Mouse (Mus musculus) testis, postnatal 10 days (tissue): ENCODE measurements around the gene Nsd2.
"Not testable (repeated sequence)": the region's sequence is repeated elsewhere in the genome, so short reads cannot be mapped to it uniquely, and the experiment has no call there.

Experiments used
- DNase-seq: peaks from one replicate; pipeline ENCODE4 v3.0.0; 2021; ENCODE audit warnings: low spot score

Gene Nsd2

DNA sequence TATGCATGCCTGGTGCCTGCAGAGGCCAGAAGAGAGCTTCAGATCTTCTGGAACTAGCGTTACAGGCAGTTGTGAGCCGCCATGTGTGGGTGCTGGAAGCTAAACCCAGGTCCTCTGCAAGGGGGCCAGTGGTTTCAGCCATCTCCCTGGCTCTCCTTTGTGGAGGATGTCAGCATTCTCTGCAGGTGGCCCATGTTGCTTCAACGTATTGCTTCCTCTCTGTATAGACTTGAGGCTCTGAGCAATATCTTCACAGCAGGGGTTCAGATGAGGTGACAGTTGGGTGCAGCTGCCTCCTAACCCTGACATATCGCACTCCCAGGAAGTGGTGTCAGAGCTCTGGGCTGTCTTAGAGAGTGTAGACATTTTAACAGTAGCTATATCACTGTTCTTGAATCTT is 30.9 kb downstream of the Nsd2 start:
- no peak for DNase-seq

DNA sequence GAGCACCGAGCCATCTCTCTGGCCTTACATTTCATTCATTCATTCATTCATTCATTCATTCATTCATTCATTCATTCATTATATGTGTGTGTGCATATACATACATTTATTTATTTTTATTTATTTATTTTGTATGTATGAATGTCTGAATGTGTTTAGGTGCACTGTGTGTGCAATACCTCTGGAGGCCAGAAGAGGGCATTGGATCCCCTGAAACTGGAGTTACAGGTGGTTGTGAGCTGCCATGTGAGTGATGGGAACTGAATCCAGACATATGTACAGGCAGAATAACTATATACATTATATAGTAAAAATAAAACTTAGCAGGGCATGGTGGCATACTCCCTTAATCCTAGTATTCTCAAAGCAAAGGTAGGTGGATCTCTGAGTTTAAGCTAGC is 32.6 kb downstream of the Nsd2 start:
- DNase-seq = no peak

DNA sequence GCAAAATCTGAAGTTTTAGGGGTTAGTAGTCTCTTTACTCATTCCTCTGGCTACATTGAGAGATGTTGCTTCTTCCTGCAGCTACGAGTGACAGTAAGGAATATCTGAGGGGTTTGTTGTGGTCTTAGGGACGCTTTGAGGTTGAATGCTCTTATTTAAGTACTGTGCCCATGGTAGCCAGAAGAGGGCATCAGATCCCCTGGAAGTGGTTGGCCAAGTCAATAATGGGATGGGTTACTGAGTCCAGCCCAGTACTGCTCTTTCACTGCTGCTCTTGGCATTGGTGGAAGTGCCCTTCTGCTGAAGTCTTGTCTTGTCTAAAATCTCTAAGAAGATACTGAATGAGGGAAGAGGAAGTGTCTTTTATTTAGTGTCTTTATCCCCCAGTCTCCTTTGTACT is 33.5 kb downstream of the Nsd2 start:
- no peak for DNase-seq

DNA sequence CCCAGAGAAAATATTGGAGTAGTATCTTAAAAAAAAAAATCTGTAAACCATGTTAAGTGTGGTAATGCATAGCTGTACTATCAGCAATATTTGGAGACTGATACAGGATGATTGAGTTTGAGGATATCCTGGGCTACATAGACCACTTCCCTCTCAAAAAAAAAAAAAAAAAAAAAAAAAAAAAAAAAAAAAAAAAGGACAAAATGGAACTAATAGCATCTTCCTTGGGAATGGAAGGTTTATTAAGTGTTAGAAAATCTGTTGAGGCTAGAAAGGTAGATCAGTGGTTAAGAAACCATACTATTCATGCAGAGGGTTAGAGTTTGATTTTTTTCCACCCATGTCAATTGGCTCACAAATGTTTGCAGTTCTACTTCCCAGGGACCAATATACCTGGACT is 37.2 kb downstream of the Nsd2 start:
- no peak for DNase-seq

DNA sequence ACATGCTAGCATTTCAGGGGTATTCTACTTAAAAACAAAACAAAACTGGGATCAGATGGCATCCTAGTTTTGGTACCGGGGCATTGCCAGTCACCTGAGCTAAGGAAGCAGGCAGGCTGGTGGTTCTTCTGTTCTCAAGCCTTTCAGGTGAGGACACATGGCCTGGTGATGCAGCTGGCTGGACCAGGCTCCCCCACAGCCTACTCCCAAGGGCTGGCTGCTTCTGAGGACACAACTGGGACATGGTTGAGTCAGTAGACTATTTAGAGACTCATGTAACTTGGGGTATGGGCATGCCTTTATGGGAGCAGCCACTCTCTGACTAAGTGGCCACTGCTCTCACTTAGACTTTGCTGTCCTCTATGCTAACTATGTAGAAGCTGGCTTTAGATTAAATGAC is 54.9 kb downstream of the Nsd2 start:
- no peak for DNase-seq

DNA sequence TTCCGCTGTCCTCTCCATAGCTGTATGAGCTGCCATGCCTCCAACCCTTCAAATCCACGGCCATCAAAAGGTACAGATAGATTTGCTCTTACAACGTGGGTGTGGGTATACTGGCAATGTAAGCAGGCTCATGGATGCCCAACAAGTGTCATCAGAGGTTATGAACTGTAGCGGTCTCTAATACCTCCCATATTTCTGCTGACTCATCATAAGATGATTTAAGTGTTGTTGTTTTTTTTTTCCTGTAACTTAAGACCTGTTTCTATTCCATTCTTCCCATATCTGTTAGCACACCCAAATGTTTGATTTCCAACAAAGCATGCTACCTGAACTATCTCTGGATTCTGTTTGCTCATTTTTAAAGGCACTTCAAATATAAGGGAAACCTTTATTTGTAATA is 60.6 kb downstream of the Nsd2 start:
- DNase-seq = no peak

DNA sequence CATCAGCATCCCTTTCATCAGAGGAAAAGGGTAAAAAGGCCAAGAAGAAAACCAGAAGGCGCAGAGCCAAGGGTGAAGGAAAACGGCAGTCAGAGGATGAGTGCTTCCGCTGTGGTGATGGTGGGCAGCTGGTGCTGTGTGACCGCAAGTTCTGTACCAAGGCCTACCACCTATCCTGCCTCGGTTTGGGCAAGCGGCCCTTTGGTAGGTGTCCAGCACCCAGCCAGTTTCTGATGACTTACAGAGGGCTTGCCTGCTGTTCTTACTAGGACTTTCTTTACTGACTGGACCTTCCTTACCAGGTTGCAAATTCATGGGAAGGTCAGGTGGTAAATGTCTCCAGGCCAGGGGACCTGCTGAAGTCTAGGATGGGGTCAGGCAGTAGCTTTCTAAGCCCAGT is 72.9 kb downstream of the Nsd2 start:
- DNase-seq = peak; percentile 41

DNA sequence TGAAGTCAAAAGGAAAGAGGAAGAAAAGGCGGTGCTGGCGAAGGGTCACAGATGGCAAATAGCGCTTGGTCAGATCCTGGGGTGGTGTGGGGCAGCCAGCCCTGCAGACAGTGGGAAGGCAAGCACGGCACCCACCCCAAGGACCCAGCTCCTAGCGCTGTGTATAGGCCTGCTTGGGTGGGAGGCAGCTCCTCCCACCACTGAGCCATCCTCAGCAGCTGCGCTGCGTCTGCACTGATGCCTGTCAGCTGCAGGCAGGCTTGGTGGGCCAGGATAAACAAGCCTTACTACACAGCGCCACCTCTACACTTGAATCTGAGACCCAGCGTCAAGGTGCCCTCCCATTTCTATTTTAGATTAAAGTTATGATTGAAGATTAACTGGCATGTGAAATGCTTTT is 74.6 kb downstream of the Nsd2 start:
- peak; percentile 34 for DNase-seq

DNA sequence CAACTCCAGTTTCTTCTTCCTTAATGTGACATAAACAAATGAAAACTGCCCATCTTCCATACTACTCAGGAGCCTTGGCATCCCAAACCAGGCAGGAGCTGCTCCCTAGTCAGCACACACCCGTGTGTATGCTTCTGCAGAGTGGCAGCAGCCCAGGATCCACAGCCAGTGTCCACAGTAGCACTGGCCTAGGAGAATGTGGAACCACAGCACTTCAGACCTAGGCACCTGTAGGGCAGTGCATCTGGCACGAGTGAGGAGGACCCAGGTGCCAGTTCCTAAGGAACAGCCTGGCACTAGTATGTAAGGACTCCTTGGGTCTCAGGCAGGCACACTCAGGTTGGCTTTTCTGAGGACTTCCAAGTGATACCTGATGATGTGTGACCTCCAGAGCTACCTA is 76.6 kb downstream of the Nsd2 start:
- peak; percentile 34 for DNase-seq

DNA sequence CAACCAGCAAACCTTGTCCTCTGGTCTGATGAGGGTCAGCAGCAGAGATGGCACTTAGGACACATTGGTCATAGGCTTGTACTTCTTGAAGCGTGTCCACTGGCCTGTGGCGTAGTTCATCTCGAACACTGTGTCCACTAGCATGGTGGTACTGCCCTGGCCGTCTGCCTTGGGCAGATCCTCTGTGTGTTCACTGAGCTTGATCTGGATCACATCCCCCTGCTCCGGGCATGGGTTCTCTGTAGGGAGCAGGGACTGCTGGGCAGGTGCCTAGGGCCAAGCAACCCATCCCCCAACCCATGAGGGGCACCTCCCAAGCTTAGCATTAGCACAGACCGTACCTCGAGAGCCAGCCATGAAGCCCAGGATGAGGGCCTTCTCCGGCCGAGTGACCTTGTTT is 78.1 kb downstream of the Nsd2 start:
- DNase-seq = peak; percentile 39

DNA sequence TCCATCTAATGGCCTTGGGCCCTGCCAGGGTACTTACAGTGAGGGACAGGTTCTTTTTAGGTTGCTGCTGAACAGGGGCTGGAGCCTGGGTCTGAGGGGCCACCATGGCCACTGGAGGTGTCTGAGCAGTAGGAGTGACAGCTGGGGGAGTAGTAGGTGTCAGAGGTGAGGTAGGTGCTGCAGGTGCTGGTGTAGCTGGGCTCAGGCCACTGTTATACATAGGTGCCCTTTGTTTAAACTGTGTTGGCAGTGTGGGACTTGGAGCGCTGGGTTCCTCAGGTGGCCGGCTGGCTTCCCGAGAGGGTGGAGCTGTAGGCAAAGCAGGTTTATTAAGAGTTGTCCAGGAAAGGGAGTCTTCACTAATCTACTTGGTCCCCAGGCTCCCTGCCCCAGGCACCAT is 78.7 kb downstream of the Nsd2 start:
- DNase-seq = peak; percentile 27

DNA sequence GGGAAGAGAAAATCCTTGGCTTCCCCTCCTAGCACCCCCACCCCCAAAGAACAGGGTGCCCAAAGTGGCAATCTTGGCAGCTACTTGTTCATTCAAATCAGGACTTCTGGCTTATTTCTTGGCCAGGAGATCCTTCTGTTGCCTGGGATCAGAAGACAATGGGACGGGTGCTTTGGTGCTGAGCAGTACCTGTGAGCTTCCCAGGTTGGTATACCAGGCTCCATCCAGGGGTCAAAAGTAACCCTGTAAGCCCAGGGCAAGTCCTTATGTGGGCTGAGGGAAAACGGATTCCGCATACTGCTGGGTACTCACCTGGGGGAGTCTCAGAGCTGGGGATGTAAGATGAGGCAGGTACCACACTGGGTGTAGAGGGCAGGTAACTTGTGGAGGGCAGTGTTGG is 79.6 kb downstream of the Nsd2 start:
- DNase-seq = peak; percentile 31

DNA sequence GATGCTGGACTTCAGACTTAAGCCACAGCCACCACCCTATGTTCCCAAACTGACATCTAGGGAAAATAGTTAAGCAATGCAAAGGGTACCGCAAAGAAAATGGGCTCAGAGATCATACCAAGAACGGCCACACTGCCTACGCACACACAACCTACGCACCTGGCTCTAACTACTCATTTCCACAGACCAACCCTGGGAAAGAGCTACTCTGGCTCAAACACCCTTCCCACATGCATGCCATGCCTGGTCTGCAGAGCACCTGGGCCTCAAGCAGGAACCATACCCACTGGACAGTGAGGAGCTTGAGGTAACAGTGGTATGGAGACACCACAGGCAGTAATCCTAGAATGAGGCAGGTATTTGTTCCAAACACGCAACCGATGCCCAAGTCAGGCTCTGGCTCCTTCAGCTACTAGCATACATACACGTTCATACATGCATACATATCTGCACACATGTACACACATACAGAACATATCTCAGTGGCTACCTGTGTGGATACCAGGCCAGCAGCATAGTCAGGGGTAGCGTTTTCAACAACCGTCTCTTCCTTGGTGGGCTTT is 80.3 kb downstream of the Nsd2 start:
- peak; percentile 26 for DNase-seq

DNA sequence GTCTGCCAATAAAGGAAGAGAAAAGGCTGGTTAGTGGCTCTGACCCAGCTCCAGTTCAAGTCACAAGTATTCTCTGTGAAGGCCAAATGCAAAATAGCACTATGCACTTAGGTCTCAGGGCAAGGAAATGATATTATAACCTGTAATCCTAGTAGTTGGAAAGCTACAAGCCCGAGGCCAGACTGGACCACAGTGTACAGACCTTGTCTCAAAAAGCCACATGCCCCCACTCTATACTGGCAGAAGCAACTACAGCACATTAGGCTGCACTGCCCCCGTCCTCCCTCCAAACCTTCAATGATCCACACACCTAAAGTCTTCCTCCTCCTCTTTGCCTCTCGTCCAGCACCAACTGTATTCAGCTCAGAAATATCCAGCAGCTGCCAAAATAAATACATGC is 80.8 kb downstream of the Nsd2 start:
- peak; percentile 23 for DNase-seq

DNA sequence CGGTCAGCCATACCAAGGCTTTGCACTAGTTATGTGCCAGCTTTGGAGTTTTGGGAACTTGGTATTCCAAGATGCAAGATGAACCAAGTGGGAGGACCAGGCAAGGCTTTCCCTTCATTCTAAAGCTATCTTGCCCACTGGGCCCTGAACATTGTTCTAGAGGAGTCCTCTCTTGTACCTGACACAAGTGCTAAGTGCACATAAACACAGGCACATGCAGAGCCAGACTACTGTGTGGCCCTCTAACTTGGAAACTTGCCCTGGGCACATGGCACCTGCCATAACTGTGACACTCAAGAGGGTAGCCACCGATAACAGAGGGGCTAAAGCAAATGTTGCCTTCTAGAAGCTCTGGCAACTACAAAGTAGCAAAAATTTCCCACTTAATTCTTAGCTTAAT is 82.2 kb downstream of the Nsd2 start:
- peak; percentile 14 for DNase-seq

DNA sequence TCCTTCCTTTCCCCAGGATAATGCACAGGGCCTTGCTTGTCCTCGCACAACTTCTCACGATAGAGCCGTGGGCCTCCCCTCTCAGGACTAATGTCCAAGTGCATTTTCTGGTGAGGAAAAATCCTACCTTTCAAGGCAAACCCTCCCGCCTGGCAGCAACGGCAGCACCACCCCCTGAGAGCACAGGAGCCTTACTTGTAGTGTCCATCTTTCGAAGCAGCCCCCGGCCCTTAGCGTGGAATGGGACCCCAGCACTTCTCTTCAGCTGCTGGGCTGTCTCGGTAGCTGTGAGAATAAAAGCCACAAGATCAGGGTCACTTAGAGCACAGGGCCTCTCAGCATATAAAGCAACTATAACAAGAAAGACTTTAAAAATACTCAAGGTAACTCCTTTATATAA is 82.7 kb downstream of the Nsd2 start:
- DNase-seq = peak; percentile 36

DNA sequence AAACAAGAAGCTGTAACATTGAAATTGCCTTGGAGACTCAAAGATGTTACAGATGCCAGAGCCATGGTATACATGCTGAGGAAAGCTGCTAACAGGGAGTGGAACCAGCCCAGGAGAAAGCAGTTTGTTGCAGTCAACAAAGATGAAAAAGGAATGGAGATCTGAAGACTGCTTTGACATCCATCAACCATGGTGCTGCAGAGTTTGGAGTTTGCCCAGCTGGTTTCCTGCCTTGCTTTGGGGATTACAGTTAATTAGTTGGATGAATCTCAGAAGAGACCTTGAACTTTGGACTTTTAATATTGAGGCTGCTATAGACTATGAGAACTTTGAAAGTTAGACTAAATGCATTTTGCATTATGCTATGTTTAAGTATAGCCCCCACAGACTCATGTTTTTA is 94.5 kb downstream of the Nsd2 start:
- not testable (repeated sequence) for DNase-seq

DNA sequence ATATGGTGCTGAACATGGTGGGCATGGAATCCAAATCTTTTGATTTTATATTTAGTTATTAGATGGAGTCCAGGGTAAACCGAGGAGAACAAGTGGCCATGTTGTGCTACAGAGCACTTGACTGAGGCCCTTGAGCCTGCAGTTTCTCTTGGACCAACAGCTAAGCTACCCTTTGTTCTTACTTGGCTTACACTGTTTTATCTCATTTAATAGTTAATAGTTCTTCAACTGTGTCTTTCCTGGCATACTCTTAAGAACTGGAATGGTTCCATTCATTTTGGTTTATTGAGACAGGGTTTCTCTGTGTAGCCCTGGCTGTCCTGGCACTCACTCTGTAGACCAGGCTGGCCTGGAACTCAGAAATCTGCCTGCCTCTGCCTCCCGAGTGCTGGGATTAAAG is 96.1 kb downstream of the Nsd2 start:
- not testable (repeated sequence) for DNase-seq

DNA sequence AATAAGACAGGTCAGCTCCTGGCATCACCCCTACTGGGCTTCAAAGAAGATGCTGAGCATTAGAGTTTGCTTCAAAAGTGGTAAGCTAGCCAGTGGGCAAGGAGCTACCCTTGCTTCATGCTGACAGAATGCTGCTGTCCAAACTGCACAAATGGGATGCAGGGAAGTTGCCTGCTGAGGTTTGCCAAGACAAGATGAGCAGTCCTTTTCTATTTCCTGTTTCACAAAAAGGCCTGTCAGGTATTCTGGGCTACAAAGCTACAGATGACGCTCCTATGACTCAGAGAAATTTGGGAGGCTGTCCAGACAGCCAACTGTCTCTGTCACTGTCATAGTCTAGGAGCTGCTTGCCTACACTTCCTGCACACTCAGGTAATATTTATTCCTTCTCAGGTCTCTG is 98.9 kb downstream of the Nsd2 start:
- no peak for DNase-seq

DNA sequence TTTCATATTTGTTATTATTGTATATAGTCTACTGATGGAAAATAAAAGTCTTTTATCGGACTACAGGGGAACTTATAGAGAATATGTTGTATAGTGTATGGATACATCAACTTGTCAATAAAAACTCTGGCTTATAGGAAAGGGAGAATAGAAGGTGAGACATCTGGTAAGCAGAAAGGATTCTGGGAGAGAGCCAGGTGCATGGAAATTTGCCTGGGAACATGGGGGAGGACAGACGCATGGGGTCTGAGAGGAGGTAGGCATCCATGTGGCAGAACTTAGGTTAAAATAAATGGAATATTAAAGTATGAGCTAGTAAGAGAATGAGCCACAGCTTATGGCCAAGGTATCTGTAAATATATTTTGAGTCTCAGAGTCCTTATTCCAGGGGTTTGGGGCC is 99.5 kb downstream of the Nsd2 start:
- DNase-seq = no peak

DNA sequence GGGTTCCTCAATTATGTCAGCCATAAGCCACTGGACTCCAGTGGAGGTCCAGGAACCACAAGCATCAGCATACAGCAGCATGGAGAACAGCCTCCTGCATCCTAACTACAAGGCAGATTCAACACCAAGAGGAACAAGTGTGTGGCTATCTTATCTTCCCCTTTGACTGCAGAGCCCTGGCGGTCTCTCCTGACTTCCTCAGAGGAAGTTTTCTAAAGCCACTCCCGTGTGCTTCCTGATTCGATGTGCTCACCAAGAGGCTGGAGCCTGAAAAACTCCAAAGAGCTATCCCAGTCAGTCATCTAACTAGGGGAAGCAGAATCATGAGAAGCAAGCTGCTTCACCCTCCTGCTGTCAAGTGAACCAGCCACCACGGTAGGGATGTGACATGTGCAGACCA is 100.4 kb downstream of the Nsd2 start:
- DNase-seq = no peak

DNA sequence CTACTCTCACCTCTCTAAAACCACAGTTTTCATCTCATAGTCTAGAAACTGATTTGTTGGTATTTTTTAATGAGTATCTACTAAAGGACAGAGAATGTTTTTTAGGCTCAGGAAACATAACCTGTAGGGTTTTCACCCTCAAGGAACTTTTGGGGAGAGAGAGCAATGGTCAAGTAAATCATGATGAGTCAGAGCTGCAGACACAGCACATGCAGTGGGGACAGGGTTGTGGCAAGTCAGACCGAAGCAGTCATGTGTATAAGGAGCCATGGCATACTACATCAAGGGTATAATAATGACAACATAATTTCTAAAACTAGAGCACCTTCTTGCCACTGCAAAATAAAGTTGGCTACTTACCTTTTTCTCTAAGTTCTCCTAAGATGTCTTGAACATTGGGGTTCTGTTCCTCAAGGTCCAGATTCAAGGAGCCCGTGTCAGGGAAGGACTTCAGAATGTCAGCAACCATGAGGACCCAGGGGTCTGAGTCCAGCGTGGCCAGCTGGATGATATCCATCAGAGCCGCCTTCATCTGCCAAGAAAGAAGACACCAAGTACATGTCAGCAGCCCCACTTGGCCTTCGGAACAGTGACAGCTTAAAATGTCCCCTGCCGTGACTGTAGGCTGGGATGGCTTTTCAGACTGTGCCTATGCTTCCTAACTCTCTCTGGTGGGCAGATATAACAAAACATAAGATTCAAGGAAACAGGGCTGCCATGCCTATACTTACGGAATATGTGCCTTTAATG is 101.1 kb downstream of the Nsd2 start:
- no peak for DNase-seq

DNA sequence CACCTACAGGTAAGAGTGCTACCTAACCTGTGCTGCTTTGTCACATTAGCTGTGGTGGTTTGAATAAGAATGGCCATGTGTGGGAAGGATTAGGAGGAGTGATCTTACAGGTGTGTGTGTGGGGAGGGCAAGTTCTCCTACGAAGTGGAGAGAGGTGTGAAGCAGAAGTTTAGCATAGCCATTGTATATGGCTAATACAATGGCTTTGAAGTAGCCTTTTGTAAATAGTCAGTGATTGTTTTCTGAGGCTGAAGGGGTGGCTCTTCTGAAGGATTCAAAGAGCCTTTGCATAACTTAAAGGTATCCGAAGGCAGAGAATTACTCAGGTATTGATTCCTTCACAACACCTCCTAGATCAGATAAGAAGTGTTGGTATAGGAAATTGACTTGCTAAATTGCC is 102.0 kb downstream of the Nsd2 start:
- DNase-seq = no peak

DNA sequence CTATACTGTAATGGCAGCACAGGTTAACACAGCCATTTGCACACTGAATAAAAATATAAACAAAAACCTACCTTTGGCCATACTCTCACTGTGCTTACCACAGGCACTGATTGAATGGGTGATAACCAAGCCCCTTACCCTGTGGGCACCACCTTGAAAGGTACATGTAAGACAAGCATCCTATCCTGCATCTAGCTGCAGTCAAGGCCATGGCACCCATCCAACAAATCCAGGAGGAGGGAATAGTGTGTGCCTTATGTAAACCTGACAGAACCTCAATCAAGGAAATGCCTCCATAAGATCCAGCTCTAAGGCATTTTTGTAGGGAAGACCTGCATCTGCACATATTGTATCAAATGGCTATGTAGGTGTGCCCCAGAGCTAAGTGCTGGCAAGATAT is 105.6 kb downstream of the Nsd2 start:
- no peak for DNase-seq
